Mouse (Mus musculus): ENCODE measurements around the gene Fezf2. TPM values are rescaled to one million over a fixed set of nuclear protein-coding genes. Genes with fewer than 3 reads are reported as not detected.

Gene Fezf2
- polyA plus RNA-seq (2016; fragmentation: Nextera tagmentation; extraction: Ambion mirVana), result not detected in 2 replicates

- Histone ChIP-seq H3K36me3 (no peaks in the 10 kb centered on the region), H3K27ac (no peak within 1 kb of the TSS), H3K4me1 (peaks cover 12% of the 10 kb centered on the region), H3K4me2 (replicated peaks) (no peak within 1 kb of the TSS), H3K9me3 (no peaks in the 10 kb centered on the region), H3K27me3 (replicated peaks) (peaks cover 98% of the 10 kb centered on the region), H3K9ac (no peak within 1 kb of the TSS), H3K4me3 (no peak within 1 kb of the TSS)
- WGBS, result 0% methylated on average over 2 of the region's 2 CpGs
- no peak for ATAC-seq (ENCODE audit: low FRiP score, low read depth)
Observed at GRCm38 (mm10) chr14:12348089-12348488, at the start of gene Fezf2. Gene Fezf2, minus strand, starts transcription at chr14:12348189.

- Histone ChIP-seq H3K4me3 (no peak overlapping the region), H3K27me3 (replicated peaks) (peaks cover 23% of the 10 kb centered on the region), H3K4me2 (replicated peaks) (no peak overlapping the region), H3K9me3 (no peaks in the 10 kb centered on the region), H3K9ac (no peak overlapping the region), H3K36me3 (no peaks in the 10 kb centered on the region), H3K4me1 (peaks cover 18% of the 10 kb centered on the region; the same call in 1 of the 2 replicates), H3K27ac (no peak overlapping the region)
- WGBS, result 82% methylated on average over 3 of the region's 3 CpGs
- no peak for ATAC-seq (ENCODE audit: low FRiP score, low read depth)
Observed at GRCm38 (mm10) chr14:12397561-12397960, 49.6 kb upstream of the Fezf2 start.

- Histone ChIP-seq H3K4me3 (no peak overlapping the region), H3K27me3 (replicated peaks) (peaks cover 45% of the 10 kb centered on the region), H3K9me3 (no peaks in the 10 kb centered on the region), H3K9ac (no peak overlapping the region), H3K4me2 (replicated peaks) (no peak overlapping the region), H3K36me3 (no peaks in the 10 kb centered on the region), H3K4me1 (peaks cover 18% of the 10 kb centered on the region; the same call in 1 of the 2 replicates), H3K27ac (no peak overlapping the region)
- 35% methylated on average over 2 of the region's 2 CpGs for WGBS
- no peak for ATAC-seq (ENCODE audit: low FRiP score, low read depth)
Observed at GRCm38 (mm10) chr14:12394318-12394717, 46.3 kb upstream of the Fezf2 start.

- H3K4me2 ChIP-seq (replicated peaks), result 0 out of 2 replicates have a peak overlapping the region, but pooled peaks have one; percentile 23
- H3K4me3 ChIP-seq, result no peak overlapping the region
- H3K9ac ChIP-seq, result no peak overlapping the region
- H3K27me3 ChIP-seq (replicated peaks), result peaks cover 44% of the 10 kb centered on the region
- H3K27ac ChIP-seq, result no peak overlapping the region
- H3K4me1 ChIP-seq, result peaks cover 24% of the 10 kb centered on the region
- no peaks in the 10 kb centered on the region for H3K36me3 ChIP-seq
- WGBS, result 7% methylated on average over 12 of the region's 12 CpGs
- ATAC-seq (ENCODE audit: low FRiP score, low read depth), result peak; percentile 89
- H3K9me3 ChIP-seq, result no peaks in the 10 kb centered on the region
Observed at GRCm38 (mm10) chr14:12393271-12393861, 45.4 kb upstream of the Fezf2 start.

GRCm38 (mm10) chr14:12391167-12391566 is 43.2 kb upstream of the Fezf2 start:
- Histone ChIP-seq H3K9me3 (no peaks in the 10 kb centered on the region), H3K27me3 (replicated peaks) (peaks cover 50% of the 10 kb centered on the region), H3K27ac (no peak overlapping the region), H3K9ac (no peak overlapping the region), H3K4me2 (replicated peaks) (no peak overlapping the region), H3K4me3 (no peak overlapping the region), H3K36me3 (no peaks in the 10 kb centered on the region), H3K4me1 (peaks cover 28% of the 10 kb centered on the region)
- 66% methylated on average over 7 of the region's 7 CpGs for WGBS
- ATAC-seq (ENCODE audit: low FRiP score, low read depth), result no peak

GRCm38 (mm10) chr14:12388806-12389436 is 40.9 kb upstream of the Fezf2 start:
- H3K27me3 ChIP-seq (replicated peaks), result peaks cover 65% of the 10 kb centered on the region
- H3K9me3 ChIP-seq, result no peaks in the 10 kb centered on the region
- H3K27ac ChIP-seq, result no peak overlapping the region
- H3K4me2 ChIP-seq (replicated peaks), result no peak overlapping the region
- H3K4me1 ChIP-seq, result peaks cover 20% of the 10 kb centered on the region
- 6% methylated on average over 14 of the region's 14 CpGs for WGBS
- H3K9ac ChIP-seq, result no peak overlapping the region
- peak; percentile 46 for ATAC-seq (ENCODE audit: low FRiP score, low read depth)
- no peaks in the 10 kb centered on the region for H3K36me3 ChIP-seq
- H3K4me3 ChIP-seq, result no peak overlapping the region

- Histone ChIP-seq H3K9ac (no peak overlapping the region), H3K27me3 (replicated peaks) (peaks cover 70% of the 10 kb centered on the region), H3K4me1 (peaks cover 16% of the 10 kb centered on the region), H3K36me3 (no peaks in the 10 kb centered on the region), H3K4me2 (replicated peaks) (no peak overlapping the region), H3K4me3 (no peak overlapping the region), H3K27ac (no peak overlapping the region), H3K9me3 (no peaks in the 10 kb centered on the region)
- ATAC-seq (ENCODE audit: low FRiP score, low read depth), result 0 out of 2 replicates have a peak, but pooled peaks have one; percentile 34
- 13% methylated on average over 4 of the region's 4 CpGs for WGBS
Observed at GRCm38 (mm10) chr14:12388192-12388795, 40.3 kb upstream of the Fezf2 start.

- WGBS, result 73% methylated on average over 6 of the region's 6 CpGs
- Histone ChIP-seq H3K36me3 (no peaks in the 10 kb centered on the region), H3K27me3 (replicated peaks) (peaks cover 79% of the 10 kb centered on the region), H3K4me2 (replicated peaks) (no peak overlapping the region), H3K9ac (no peak overlapping the region), H3K4me1 (peaks cover 10% of the 10 kb centered on the region), H3K4me3 (no peak overlapping the region), H3K27ac (no peak overlapping the region), H3K9me3 (no peaks in the 10 kb centered on the region)
- no peak for ATAC-seq (ENCODE audit: low FRiP score, low read depth)
Observed at GRCm38 (mm10) chr14:12387176-12387575, 39.2 kb upstream of the Fezf2 start.

DNA sequence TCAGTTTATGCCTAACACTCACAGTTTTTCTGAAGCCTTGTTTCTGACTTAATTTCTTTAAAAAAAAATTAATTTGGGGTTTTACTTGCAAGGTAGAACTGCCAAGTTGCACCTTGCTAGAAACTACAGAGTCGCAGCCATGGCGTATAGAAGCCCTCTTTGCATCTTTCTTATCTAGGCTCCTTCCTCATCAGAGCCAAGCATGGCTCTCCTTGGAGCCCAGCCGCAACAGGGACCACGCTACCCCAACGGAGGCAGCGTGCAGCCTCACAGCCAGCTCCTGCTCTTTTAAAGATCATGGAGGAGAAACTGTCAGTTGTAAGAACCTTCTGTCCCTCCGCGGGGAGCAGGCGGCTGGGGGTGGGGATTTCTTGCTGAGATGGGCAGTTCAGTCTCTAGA is 29.9 kb upstream of the Fezf2 start:
- Histone ChIP-seq H3K36me3 (no peaks in the 10 kb centered on the region), H3K9me3 (no peaks in the 10 kb centered on the region), H3K4me1 (0 out of 2 replicates have a peak, but pooled peaks cover 3% of the 10 kb centered on the region), H3K9ac (no peak overlapping the region), H3K27me3 (replicated peaks) (peaks cover 56% of the 10 kb centered on the region), H3K4me2 (replicated peaks) (no peak overlapping the region), H3K4me3 (no peak overlapping the region), H3K27ac (no peak overlapping the region)
- ATAC-seq (ENCODE audit: low FRiP score, low read depth), result no peak
- WGBS, result 35% methylated on average over 9 of the region's 9 CpGs

- 94% methylated on average over 2 of the region's 2 CpGs for WGBS
- peaks cover 51% of the 10 kb centered on the region for H3K27me3 ChIP-seq (replicated peaks)
- ATAC-seq (ENCODE audit: low FRiP score, low read depth), result no peak
Observed at GRCm38 (mm10) chr14:12377289-12377688, 29.3 kb upstream of the Fezf2 start.

DNA sequence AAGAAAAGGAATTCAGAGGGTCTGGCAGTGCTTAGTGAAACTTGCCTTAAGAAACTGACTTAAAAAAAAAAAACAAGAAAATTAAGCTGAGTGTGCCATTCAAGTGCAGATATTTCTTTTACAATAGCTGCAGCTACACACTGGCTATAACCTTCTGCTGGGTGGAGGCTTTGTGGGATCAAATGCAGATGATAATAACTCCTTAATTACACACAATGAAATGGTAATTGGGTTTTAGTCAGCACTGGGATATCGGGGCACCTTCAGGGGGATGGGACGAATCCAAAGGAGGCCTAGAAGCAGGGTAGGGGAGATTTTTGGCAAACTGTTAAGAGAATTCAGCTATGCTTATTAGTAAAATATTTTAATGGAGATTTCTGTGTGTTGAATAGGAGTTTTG is 27.5 kb upstream of the Fezf2 start:
- Histone ChIP-seq H3K9ac (no peak overlapping the region), H3K27ac (no peak overlapping the region), H3K27me3 (replicated peaks) (peaks cover 34% of the 10 kb centered on the region), H3K9me3 (no peaks in the 10 kb centered on the region), H3K36me3 (no peaks in the 10 kb centered on the region), H3K4me3 (no peak overlapping the region), H3K4me2 (replicated peaks) (no peak overlapping the region), H3K4me1 (0 out of 2 replicates have a peak, but pooled peaks cover 3% of the 10 kb centered on the region)
- 48% methylated on average over 2 of the region's 2 CpGs for WGBS
- ATAC-seq (ENCODE audit: low FRiP score, low read depth), result no peak

More at GRCm38 (mm10) chr14:12377289-12377688, 29.3 kb upstream of the Fezf2 start:
- Histone ChIP-seq H3K36me3 (no peaks in the 10 kb centered on the region), H3K4me3 (no peak overlapping the region), H3K9me3 (no peaks in the 10 kb centered on the region), H3K4me1 (0 out of 2 replicates have a peak, but pooled peaks cover 3% of the 10 kb centered on the region), H3K27ac (no peak overlapping the region), H3K9ac (no peak overlapping the region), H3K4me2 (replicated peaks) (no peak overlapping the region)

DNA sequence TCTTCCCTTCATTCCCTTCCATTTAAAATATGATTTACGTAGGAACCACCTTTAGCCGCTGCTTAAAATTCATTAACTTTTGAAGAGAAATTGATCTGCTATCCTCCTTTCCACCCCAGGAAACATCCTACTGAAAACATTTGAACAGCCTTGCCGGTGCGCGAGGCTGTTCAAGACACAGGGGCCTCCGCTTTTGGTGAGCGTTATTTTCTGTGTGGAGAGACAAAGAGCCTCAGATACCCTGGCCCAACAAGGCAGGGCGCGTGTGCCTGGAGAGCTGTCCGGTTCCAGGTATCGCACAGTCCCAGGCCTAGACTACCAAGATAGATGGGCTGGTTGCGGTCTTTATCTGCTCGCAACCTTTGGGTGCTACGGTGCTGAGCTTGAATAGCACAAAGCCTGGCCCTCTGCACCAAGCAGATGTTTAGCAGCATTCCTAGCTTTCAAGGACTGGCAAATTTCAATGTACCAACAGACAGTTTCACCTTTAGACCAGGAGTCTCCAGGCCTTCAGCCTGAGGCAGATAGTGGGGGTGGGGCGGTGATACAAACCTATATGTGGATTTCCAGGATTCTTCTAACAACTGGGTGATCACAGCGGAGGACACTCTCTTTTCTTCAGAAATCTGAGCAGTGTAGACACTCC is 2.4 kb upstream of the Fezf2 start:
- Histone ChIP-seq H3K9me3 (no peaks in the 10 kb centered on the region), H3K4me3 (no peak overlapping the region), H3K27ac (no peak overlapping the region), H3K4me1 (peaks cover 2% of the 10 kb centered on the region; the same call in 1 of the 2 replicates), H3K27me3 (replicated peaks) (peaks cover 93% of the 10 kb centered on the region), H3K36me3 (no peaks in the 10 kb centered on the region), H3K4me2 (replicated peaks) (no peak overlapping the region), H3K9ac (no peak overlapping the region)
- no peak for ATAC-seq (ENCODE audit: low FRiP score, low read depth)
- 3% methylated on average over 16 of the region's 16 CpGs for WGBS

Data from neural tube, embryonic 12.5 days (tissue).